Mouse (Mus musculus) thymus, adult 2 months (tissue): ENCODE measurements around the gene Mpv17l. TPM values are rescaled to one million over a fixed set of nuclear protein-coding genes. Genes with fewer than 3 reads are reported as not detected.

Experiments
- DNase-seq: peaks from one replicate; pipeline ENCODE4 v3.0.0; 2021
- H3K27ac ChIP-seq: fragments of 200-500 bp; 2 replicates; pipeline ENCODE4 v1.5.1; 2012; ENCODE audit warnings: low read length, control low read depth; ENCODE audit not compliant: control insufficient read depth, insufficient read depth
- H3K27me3 ChIP-seq: fragments of 200-500 bp; 2 replicates; pipeline ENCODE4 v1.6.1; 2012; ENCODE audit warnings: mild to moderate bottlenecking, low read length, moderate library complexity, mixed read lengths; ENCODE audit not compliant: control insufficient read depth, insufficient read depth
- H3K36me3 ChIP-seq: fragments of 200-500 bp; 2 replicates; pipeline ENCODE4 v1.6.1; 2012; ENCODE audit warnings: mild to moderate bottlenecking, low read length, moderate library complexity; ENCODE audit not compliant: control insufficient read depth, insufficient read depth
- H3K4me1 ChIP-seq: fragments of 200-500 bp; replicated peaks from 2 replicates; pipeline ENCODE4 v1.6.1; 2012; ENCODE audit warnings: low read length; ENCODE audit not compliant: control insufficient read depth, insufficient read depth
- H3K4me3 ChIP-seq: fragments of 200-500 bp; 2 replicates; pipeline ENCODE4 v1.5.1; 2012; ENCODE audit warnings: mild to moderate bottlenecking, low read length, control low read depth, moderate library complexity; ENCODE audit not compliant: control insufficient read depth, insufficient read depth
- CTCF ChIP-seq: fragments of 200-500 bp; IDR thresholded peaks from 2 replicates; pipeline ENCODE4 v1.5.1; 2012; ENCODE audit warnings: mild to moderate bottlenecking, control low read depth, low read length, moderate library complexity, borderline replicate concordance; ENCODE audit not compliant: control insufficient read depth, poor library complexity, insufficient read depth; ENCODE audit errors: extremely low read depth
- POLR2A ChIP-seq: fragments of 200-500 bp; IDR thresholded peaks from 2 replicates; pipeline ENCODE4 v1.6.1; 2012; ENCODE audit warnings: mild to moderate bottlenecking, low read length, control low read depth, moderate library complexity; ENCODE audit not compliant: control insufficient read depth, poor library complexity, insufficient read depth; ENCODE audit errors: extremely low read depth
- WGBS: fragments of 180-500 bp; shearing (Covaris S2); methylation state at CpG from one replicate; pipeline ENCODE4 v1.1.7; 2018; 5-methylcytosine and 5-hydroxymethylcytosine counted together
- polyA plus RNA-seq: library from polyadenylated mRNA; depleted of rRNA; stranded (reverse); fragments of >200 nt; gene quantifications from 2 replicates; pipeline ENCODE4 v1.2.3, GENCODE M21; 2012

The Mpv17l gene
- polyA plus RNA-seq, 1 experiment = 1.4 TPM

GRCm38 (mm10) chr16:13875483-13875882 is 27.5 kb upstream of the Mpv17l start:
- 99% methylated on average over 4 of the region's 4 CpGs for WGBS
- no peak overlapping the region for H3K27ac ChIP-seq
- TF ChIP-seq CTCF (no peak), POLR2A (no peak)
- DNase-seq = no peak
- peaks cover 26% of the 10 kb centered on the region for H3K36me3 ChIP-seq
- no peak overlapping the region for H3K4me3 ChIP-seq
- no peaks in the 10 kb centered on the region for H3K4me1 ChIP-seq
- H3K27me3 ChIP-seq = no peaks in the 10 kb centered on the region

GRCm38 (mm10) chr16:13883094-13883774 is 19.7 kb upstream of the Mpv17l start:
- H3K36me3 ChIP-seq = no peaks in the 10 kb centered on the region; the same call in 1 of the 2 replicates
- H3K4me3 ChIP-seq = no peak overlapping the region
- TF ChIP-seq CTCF = no peak
- 88% methylated on average over 3 of the region's 3 CpGs for WGBS
- 0 out of 2 replicates have a peak, but pooled peaks cover 2% of the 10 kb centered on the region for H3K4me1 ChIP-seq
- no peaks in the 10 kb centered on the region for H3K27me3 ChIP-seq
- H3K27ac ChIP-seq = no peak overlapping the region
- no peak for DNase-seq

GRCm38 (mm10) chr16:13890449-13890848 is 12.5 kb upstream of the Mpv17l start:
- Histone ChIP-seq H3K36me3 (no peaks in the 10 kb centered on the region), H3K27me3 (no peaks in the 10 kb centered on the region), H3K4me1 (no peaks in the 10 kb centered on the region), H3K27ac (no peak overlapping the region), H3K4me3 (no peak overlapping the region)
- no peak for DNase-seq
- WGBS = 91% methylated on average over 2 of the region's 2 CpGs
- TF ChIP-seq POLR2A = no peak
- TF ChIP-seq CTCF = no peak

- Histone ChIP-seq H3K27ac (no peak overlapping the region), H3K4me3 (no peak overlapping the region), H3K36me3 (no peaks in the 10 kb centered on the region), H3K27me3 (no peaks in the 10 kb centered on the region), H3K4me1 (no peaks in the 10 kb centered on the region)
- no peak for DNase-seq
- no peak for TF ChIP-seq POLR2A
- TF ChIP-seq CTCF = no peak
Measured at GRCm38 (mm10) chr16:13892850-13893249, 10.1 kb upstream of the Mpv17l start.

- no peaks in the 10 kb centered on the region for H3K36me3 ChIP-seq
- no peak for DNase-seq
- H3K4me3 ChIP-seq = no peak overlapping the region
- 79% methylated on average over 2 of the region's 2 CpGs for WGBS
- no peaks in the 10 kb centered on the region for H3K4me1 ChIP-seq
- TF ChIP-seq CTCF = no peak
- TF ChIP-seq POLR2A = no peak
- H3K27me3 ChIP-seq = no peaks in the 10 kb centered on the region
- no peak overlapping the region for H3K27ac ChIP-seq
Measured at GRCm38 (mm10) chr16:13894097-13894496, 8.9 kb upstream of the Mpv17l start.

GRCm38 (mm10) chr16:13895740-13896139 is 7.2 kb upstream of the Mpv17l start:
- DNase-seq = no peak
- Histone ChIP-seq H3K27ac (no peak overlapping the region), H3K4me3 (no peak overlapping the region), H3K4me1 (no peaks in the 10 kb centered on the region), H3K36me3 (no peaks in the 10 kb centered on the region), H3K27me3 (no peaks in the 10 kb centered on the region)
- no peak for TF ChIP-seq POLR2A
- no peak for TF ChIP-seq CTCF
- 92% methylated on average over 3 of the region's 3 CpGs for WGBS

- no peak overlapping the region for H3K27ac ChIP-seq
- DNase-seq = no peak
- TF ChIP-seq POLR2A (no peak), CTCF (no peak)
- WGBS = 89% methylated on average over 3 of the region's 3 CpGs
- H3K4me1 ChIP-seq = no peaks in the 10 kb centered on the region
- H3K36me3 ChIP-seq = no peaks in the 10 kb centered on the region
- H3K27me3 ChIP-seq = no peaks in the 10 kb centered on the region
- H3K4me3 ChIP-seq = no peak overlapping the region
Measured at GRCm38 (mm10) chr16:13896357-13896756, 6.6 kb upstream of the Mpv17l start.
